Mouse (Mus musculus) limb, embryonic 15.5 days (tissue): ENCODE results near the gene Rpl35a. TPM values are rescaled to one million over a fixed set of nuclear protein-coding genes. Genes with fewer than 3 reads are reported as not detected.
"Not testable (repeated sequence)": the region's sequence is repeated elsewhere in the genome, so short reads cannot be mapped to it uniquely, and the experiment has no call there.

Experiments used
- ATAC-seq: fragments of 200-750 bp; cut with Nextera tagmentation; 2 replicates; pipeline ENCODE4 v1.8.0; 2017; ENCODE audit warnings: low read depth, moderate TSS enrichment; ENCODE audit not compliant: insufficient number of reproducible peaks, low FRiP score, low TSS enrichment
- H3K27ac ChIP-seq: fragments of 300-500 bp; sonication (generic); 2 replicates; pipeline ENCODE4 v1.5.1; 2015; ENCODE audit warnings: moderate library complexity, mild to moderate bottlenecking, inconsistent platforms
- H3K27me3 ChIP-seq: fragments of 300-500 bp; sonication (generic); 2 replicates; pipeline ENCODE4 v1.6.1; 2015; ENCODE audit warnings: inconsistent platforms
- H3K36me3 ChIP-seq: fragments of 300-500 bp; sonication (generic); 2 replicates; pipeline ENCODE4 v1.6.1; 2015; ENCODE audit warnings: inconsistent platforms
- H3K4me1 ChIP-seq: fragments of 300-500 bp; sonication (generic); 2 replicates; pipeline ENCODE4 v1.6.1; 2015; ENCODE audit warnings: inconsistent platforms
- H3K4me2 ChIP-seq: fragments of 300-500 bp; sonication (generic); 2 replicates; pipeline ENCODE4 v1.6.1; 2015; ENCODE audit warnings: mild to moderate bottlenecking, inconsistent platforms
- H3K4me3 ChIP-seq: fragments of 300-500 bp; sonication (generic); 2 replicates; pipeline ENCODE4 v1.5.1; 2015; ENCODE audit warnings: mild to moderate bottlenecking, inconsistent platforms
- H3K9ac ChIP-seq: fragments of 300-500 bp; sonication (generic); 2 replicates; pipeline ENCODE4 v1.6.1; 2015; ENCODE audit warnings: inconsistent platforms
- H3K9me3 ChIP-seq: fragments of 300-500 bp; sonication (generic); 2 replicates; pipeline ENCODE4 v1.6.1; 2016; ENCODE audit warnings: inconsistent platforms
- WGBS: fragments of 180-500 bp; shearing (Covaris S2); methylation state at CpG from one replicate; pipeline ENCODE4 v1.1.7; 2015; 5-methylcytosine and 5-hydroxymethylcytosine counted together
- polyA plus RNA-seq: library from polyadenylated mRNA; unstranded; fragments of >200 nt; fragmentation: Nextera tagmentation; extraction: Ambion mirVana; gene quantifications from 2 replicates; pipeline ENCODE4 v1.2.1, GENCODE M21; 2015

Rpl35a gene
- polyA plus RNA-seq, 1 experiment from 2014 or later = 915 TPM

- not testable (repeated sequence) for ATAC-seq, H3K4me2 ChIP-seq, H3K9ac ChIP-seq, H3K9me3 ChIP-seq, H3K27ac ChIP-seq, H3K27me3 ChIP-seq, H3K4me3 ChIP-seq
- 75% methylated on average over 9 of the region's 9 CpGs for whole genome bisulfite sequencing
- peaks cover 31% of the 10 kb centered on the region for H3K36me3 ChIP-seq
- peaks cover 33% of the 10 kb centered on the region for H3K4me1 ChIP-seq
Observed at GRCm38 (mm10) chr16:33058656-33059055, 2.4 kb downstream of the Rpl35a start.

- Histone ChIP-seq H3K9me3 (no peaks in the 10 kb centered on the region), H3K4me1 (peaks cover 33% of the 10 kb centered on the region), H3K4me2 (no peak overlapping the region), H3K27ac (no peak overlapping the region), H3K4me3 (no peak overlapping the region), H3K27me3 (no peaks in the 10 kb centered on the region), H3K9ac (no peak overlapping the region), H3K36me3 (peaks cover 31% of the 10 kb centered on the region)
- ATAC-seq = no peak
- WGBS = 89% methylated on average over 1 of the region's 1 CpGs
Observed at GRCm38 (mm10) chr16:33059471-33059870, 3.2 kb downstream of the Rpl35a start.

DNA sequence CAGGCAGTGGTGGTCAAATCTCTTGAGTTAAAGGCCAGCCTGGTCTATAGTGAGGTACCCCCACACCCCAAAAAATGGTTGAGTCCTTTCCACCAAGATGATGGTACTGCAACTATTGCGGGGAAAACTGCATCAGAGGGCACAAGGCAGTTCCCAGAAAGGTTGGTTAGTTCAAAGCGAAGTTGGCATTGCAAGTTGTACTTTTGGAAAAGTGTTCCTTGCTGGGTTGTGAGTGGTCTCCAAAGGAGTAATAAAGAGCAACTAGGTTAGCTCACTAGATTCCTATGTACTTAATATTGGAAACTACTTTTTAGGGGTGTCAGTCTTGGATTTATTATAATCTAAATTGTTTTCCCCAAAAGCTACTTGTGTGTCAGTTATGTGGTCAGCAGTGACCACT lies 4.7 kb downstream of the Rpl35a start:
- Histone ChIP-seq H3K27me3 (no peaks in the 10 kb centered on the region), H3K36me3 (peaks cover 31% of the 10 kb centered on the region), H3K4me1 (peaks cover 29% of the 10 kb centered on the region), H3K27ac (no peak overlapping the region), H3K4me2 (no peak overlapping the region), H3K9ac (no peak overlapping the region), H3K9me3 (no peaks in the 10 kb centered on the region), H3K4me3 (no peak overlapping the region)
- no peak for ATAC-seq
- 80% methylated on average over 2 of the region's 2 CpGs for WGBS

GRCm38 (mm10) chr16:33061400-33061799 lies 5.1 kb downstream of the Rpl35a start:
- Histone ChIP-seq H3K4me1 (peaks cover 29% of the 10 kb centered on the region), H3K4me2 (peak overlapping the region; percentile 86), H3K27ac (peak overlapping the region; percentile 62), H3K9me3 (no peaks in the 10 kb centered on the region), H3K27me3 (no peaks in the 10 kb centered on the region), H3K4me3 (peak overlapping the region; percentile 84), H3K9ac (no peak overlapping the region), H3K36me3 (peaks cover 31% of the 10 kb centered on the region)
- 46% methylated on average over 11 of the region's 11 CpGs for WGBS
- no peak for ATAC-seq

DNA sequence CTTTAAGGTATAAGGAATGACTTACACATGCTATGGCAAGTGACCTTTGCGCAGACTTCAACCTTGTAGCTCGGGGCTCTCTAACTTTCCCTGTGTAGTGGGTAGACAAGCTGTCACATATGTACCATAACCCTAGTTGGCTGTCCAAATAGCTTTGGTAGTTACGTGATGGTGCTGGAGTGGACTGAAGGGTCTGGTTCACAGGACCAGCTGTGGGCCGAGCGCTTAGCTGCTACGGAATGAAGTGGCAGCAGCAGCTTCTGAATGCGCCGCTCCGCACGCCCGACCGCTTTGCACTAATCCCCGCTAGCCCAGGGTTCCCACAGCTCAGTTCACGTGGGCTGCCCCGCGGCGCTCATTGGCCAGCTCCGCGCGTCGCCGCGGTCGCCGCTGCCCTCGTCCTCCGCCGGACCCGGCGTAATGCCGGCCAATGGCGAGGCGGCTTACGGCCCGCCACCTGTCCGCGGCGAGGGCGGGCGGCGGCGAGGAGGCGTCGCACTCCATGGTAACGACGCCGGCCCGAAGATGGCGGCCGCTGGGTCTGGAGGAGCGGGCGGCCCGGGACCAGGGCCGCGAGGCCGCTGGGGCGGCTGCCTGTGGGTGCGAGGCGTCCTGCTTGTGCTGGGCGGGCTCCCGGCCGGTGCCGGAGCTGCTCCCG lies 5.9 kb downstream of the Rpl35a start, which contains the start of gene Lmln:
Lmln (plus strand) TSS at position 498 of the 658 bp plus-strand sequence.
- H3K27ac ChIP-seq = peak within 1 kb of the TSS; percentile 62

DNA sequence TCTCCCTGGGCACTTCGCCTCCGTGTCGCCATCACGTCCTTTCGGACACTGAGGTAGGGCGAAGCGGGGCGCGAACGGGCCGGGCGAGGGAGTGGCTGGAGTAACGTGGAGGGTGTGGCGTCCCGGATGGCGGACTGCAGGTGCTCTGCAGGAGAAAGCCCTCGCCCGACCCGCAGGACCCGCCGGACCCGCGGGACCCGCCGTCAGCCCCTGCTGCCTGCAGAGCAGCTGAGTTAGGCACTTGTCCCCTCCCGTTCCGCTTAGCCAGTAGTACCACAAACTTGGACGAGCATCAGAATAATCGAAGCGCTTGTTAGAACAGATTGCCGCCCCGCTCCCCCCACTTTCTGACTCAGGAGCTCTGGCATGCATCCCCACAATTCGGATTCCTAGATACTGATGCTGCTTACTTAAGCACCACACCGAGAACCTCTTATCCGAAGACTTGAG lies 6.5 kb downstream of the Rpl35a start:
- WGBS = under 1% methylated on average over 34 of the region's 35 CpGs
- H3K9ac ChIP-seq = peak overlapping the region; percentile 63
- peak; percentile 55 for ATAC-seq

More for the DNA sequence above, 5.9 kb downstream of the Rpl35a start, which contains the start of gene Lmln:
- peaks cover 29% of the 10 kb centered on the region for H3K4me1 ChIP-seq
- no peaks in the 10 kb centered on the region for H3K9me3 ChIP-seq
- peaks cover 31% of the 10 kb centered on the region for H3K36me3 ChIP-seq
- peak within 1 kb of the TSS; percentile 63 for H3K9ac ChIP-seq
- H3K4me3 ChIP-seq = peak within 1 kb of the TSS; percentile 84
- peak within 1 kb of the TSS; percentile 86 for H3K4me2 ChIP-seq
- under 1% methylated on average over 63 of the region's 64 CpGs for WGBS
- no peaks in the 10 kb centered on the region for H3K27me3 ChIP-seq
- peak; percentile 92 for ATAC-seq

GRCm38 (mm10) chr16:33063267-33063666 lies 7.0 kb downstream of the Rpl35a start:
- peaks cover 23% of the 10 kb centered on the region for H3K4me1 ChIP-seq
- H3K4me3 ChIP-seq = peak overlapping the region; percentile 84
- H3K27ac ChIP-seq = no peak overlapping the region
- peak overlapping the region; percentile 63; the same call in 1 of the 2 replicates for H3K9ac ChIP-seq
- no peaks in the 10 kb centered on the region for H3K27me3 ChIP-seq
- no peaks in the 10 kb centered on the region for H3K9me3 ChIP-seq
- no peak for ATAC-seq
- H3K36me3 ChIP-seq = peaks cover 26% of the 10 kb centered on the region
- peak overlapping the region; percentile 86 for H3K4me2 ChIP-seq
- WGBS = 29% methylated on average over 7 of the region's 7 CpGs

More for the DNA sequence above, 6.5 kb downstream of the Rpl35a start:
- Histone ChIP-seq H3K4me2 (peak overlapping the region; percentile 86), H3K9me3 (no peaks in the 10 kb centered on the region), H3K36me3 (peaks cover 31% of the 10 kb centered on the region), H3K4me3 (peak overlapping the region; percentile 84), H3K27ac (peak overlapping the region; percentile 62), H3K4me1 (peaks cover 29% of the 10 kb centered on the region), H3K27me3 (no peaks in the 10 kb centered on the region)

DNA sequence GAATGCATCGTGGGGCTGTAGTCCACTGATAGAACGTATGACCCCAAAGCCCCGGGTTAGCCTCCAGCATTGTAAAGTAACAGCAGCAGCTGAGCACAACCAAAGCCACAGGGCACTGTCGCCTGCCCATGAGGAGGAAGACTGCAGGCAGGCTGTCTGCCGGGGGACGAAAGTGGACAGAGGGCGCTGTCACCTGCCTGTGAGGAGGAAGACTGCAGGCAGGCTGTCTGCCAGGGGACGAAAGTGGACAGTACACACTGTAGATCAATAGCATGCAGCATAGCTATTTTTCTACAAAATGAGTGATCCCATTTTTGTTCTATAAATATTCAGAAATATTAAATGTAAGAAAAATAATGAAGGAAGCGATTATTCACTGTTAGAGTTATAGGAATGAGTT lies 8.4 kb downstream of the Rpl35a start:
- H3K27me3 ChIP-seq = no peaks in the 10 kb centered on the region
- ATAC-seq = no peak
- H3K27ac ChIP-seq = no peak overlapping the region
- peaks cover 13% of the 10 kb centered on the region for H3K36me3 ChIP-seq
- no peaks in the 10 kb centered on the region for H3K9me3 ChIP-seq
- no peak overlapping the region for H3K4me3 ChIP-seq
- peaks cover 14% of the 10 kb centered on the region for H3K4me1 ChIP-seq
- WGBS = 82% methylated on average over 9 of the region's 9 CpGs
- H3K4me2 ChIP-seq = no peak overlapping the region
- H3K9ac ChIP-seq = no peak overlapping the region

DNA sequence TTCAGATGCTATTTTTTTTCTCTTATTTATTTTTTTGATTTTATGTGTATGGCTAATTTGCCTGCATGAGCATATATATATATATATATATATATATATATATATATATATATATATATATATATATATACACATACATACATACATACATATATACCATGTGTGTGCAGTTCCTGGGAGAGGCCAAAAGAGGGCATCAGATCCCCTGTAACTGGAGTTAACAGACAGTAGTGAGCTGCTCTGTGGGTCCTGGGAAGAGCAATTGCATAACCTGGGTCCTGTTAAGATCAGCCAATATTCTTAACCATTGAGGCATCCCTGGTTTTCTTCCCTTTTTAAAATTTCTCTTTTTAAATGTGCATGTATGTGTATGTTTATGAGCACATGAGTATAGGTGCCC lies 14.7 kb downstream of the Rpl35a start:
- Histone ChIP-seq H3K27ac (no peak overlapping the region), H3K4me2 (no peak overlapping the region), H3K9ac (no peak overlapping the region), H3K36me3 (no peaks in the 10 kb centered on the region; the same call in 1 of the 2 replicates), H3K4me3 (no peak overlapping the region), H3K4me1 (no peaks in the 10 kb centered on the region), H3K27me3 (no peaks in the 10 kb centered on the region), H3K9me3 (no peaks in the 10 kb centered on the region)
- ATAC-seq = no peak

DNA sequence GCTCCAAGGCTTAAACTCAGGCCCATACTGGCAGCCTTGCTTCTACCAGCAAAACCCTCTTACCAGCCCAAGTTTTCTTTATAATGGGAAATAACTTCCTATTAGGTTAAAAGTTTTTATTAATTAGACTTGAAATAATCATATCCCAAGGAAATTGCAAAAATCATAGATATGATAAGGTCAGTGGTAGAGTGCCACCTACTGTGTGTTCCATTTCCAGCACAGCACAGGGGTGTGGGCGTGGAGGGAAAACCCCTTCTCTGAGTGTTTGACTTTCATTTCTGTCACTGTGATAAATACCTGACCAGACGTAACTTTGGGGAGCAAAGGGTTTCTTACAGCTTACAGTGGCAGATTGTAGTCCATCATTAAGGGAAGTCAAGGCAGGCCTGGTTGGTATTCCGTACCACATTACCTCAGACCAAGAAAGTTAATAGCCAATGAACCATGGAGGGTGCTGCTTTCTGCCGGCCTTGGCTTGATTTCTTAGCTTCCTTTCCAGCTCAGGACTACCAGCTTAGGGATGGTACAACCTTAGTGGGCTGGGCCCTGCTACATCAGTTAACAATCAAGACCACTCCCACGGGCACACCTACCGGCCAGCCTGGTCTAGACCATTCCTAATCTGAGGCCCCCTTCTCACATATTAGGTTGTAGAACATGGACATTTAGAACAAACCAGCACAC lies 16.8 kb downstream of the Rpl35a start:
- WGBS = 86% methylated on average over 6 of the region's 6 CpGs
- ATAC-seq = no peak

GRCm38 (mm10) chr16:33074967-33075366 lies 18.7 kb downstream of the Rpl35a start:
- Histone ChIP-seq H3K9ac (no peak overlapping the region), H3K4me2 (no peak overlapping the region), H3K4me1 (no peaks in the 10 kb centered on the region), H3K27ac (no peak overlapping the region), H3K27me3 (no peaks in the 10 kb centered on the region), H3K36me3 (no peaks in the 10 kb centered on the region; the same call in 1 of the 2 replicates), H3K4me3 (no peak overlapping the region), H3K9me3 (no peaks in the 10 kb centered on the region)
- WGBS = 49% methylated on average over 5 of the region's 5 CpGs
- ATAC-seq = no peak

More for the DNA sequence above, 16.8 kb downstream of the Rpl35a start:
- Histone ChIP-seq H3K9me3 (no peaks in the 10 kb centered on the region), H3K4me3 (no peak overlapping the region), H3K9ac (no peak overlapping the region), H3K4me2 (no peak overlapping the region), H3K27ac (no peak overlapping the region), H3K36me3 (no peaks in the 10 kb centered on the region; the same call in 1 of the 2 replicates), H3K27me3 (no peaks in the 10 kb centered on the region), H3K4me1 (no peaks in the 10 kb centered on the region)

- Histone ChIP-seq H3K4me1 (no peaks in the 10 kb centered on the region), H3K4me2 (no peak overlapping the region), H3K27me3 (no peaks in the 10 kb centered on the region), H3K9me3 (no peaks in the 10 kb centered on the region), H3K4me3 (no peak overlapping the region), H3K9ac (no peak overlapping the region), H3K36me3 (no peaks in the 10 kb centered on the region), H3K27ac (no peak overlapping the region)
- ATAC-seq = no peak
- WGBS = 52% methylated on average over 6 of the region's 6 CpGs
Observed at GRCm38 (mm10) chr16:33076078-33076477, 19.8 kb downstream of the Rpl35a start.
